Mouse (Mus musculus): ENCODE results near the gene Slc7a5. TPM values are rescaled to one million over a fixed set of nuclear protein-coding genes. Genes with fewer than 3 reads are reported as not detected.

Gene Slc7a5
- polyA plus RNA-seq, 1 experiment from 2014 or later = 18.7 TPM

DNA sequence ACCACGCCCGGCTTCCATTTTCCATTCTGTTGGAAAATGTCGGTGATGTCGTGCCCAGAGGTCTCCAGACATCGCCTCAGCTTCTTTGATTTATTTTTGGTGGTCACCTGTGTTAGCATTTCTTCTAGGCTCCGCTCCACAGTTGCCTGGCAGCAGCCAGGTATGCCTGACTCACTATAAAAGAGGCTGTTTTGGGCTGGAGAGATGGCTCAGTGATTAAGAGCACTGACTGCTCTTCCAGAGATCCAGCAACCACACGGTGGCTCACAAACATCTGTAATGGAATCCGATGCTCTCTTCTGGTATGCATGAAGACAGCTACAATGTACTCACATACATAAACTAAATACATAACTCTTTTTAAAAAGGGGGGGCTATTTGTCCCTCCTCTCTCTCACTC lies 18.8 kb upstream of the Slc7a5 start:
- Histone ChIP-seq H3K4me3 (ENCODE audit: control insufficient read depth in 1 of 2, insufficient read depth in 1 of 2, low read depth in 1 of 2, low read length in 2 of 2) (no peak overlapping the region), H3K36me3 (ENCODE audit: control insufficient read depth, insufficient read depth, low read length) (no peaks in the 10 kb centered on the region), H3K27me3 (ENCODE audit: control insufficient read depth, insufficient read depth, low read length) (no peaks in the 10 kb centered on the region), H3K4me1 (ENCODE audit: control insufficient read depth in 2 of 2, insufficient read depth in 2 of 2, low read length in 2 of 2) (peaks cover 2 to 7% of the 10 kb centered on the region in 2 experiments; a peak in 2 of 4 replicates), H3K9ac (ENCODE audit: low read length) (no peak overlapping the region), H3K27ac (replicated peaks in 1 of 2; ENCODE audit: control insufficient read depth in 1 of 2, insufficient read depth in 1 of 2, low read depth in 2 of 2, low read length in 2 of 2) (no peak overlapping the region), H3K9me3 (ENCODE audit: control insufficient read depth, low read length) (no peaks in the 10 kb centered on the region), H3K4me2 (ENCODE audit: low read length) (no peak overlapping the region)
- 64% methylated on average over 8 of the region's 8 CpGs for WGBS
- ATAC-seq (ENCODE audit: insufficient number of reproducible peaks, insufficient read depth, low FRiP score, low read depth) = no peak

DNA sequence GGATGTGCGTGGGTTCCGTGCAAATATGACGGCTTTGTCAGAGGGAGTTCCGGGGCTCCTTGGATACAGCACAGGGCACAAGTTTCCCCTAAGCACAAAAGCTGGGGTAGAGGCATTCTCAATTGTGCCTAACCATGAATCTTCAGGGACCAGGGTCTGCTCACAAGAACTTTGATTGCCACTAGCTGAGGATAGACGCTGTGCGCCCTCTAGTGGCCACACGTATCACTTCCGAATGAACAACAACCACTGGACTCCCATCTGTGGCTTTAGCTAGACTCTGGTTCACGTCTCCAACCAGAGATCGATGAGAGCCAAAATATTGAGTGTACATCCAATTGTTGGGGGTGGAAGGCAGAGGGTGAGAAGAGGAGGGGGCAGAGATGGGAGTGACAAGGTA lies 18.1 kb upstream of the Slc7a5 start:
- Histone ChIP-seq H3K27ac (replicated peaks in 1 of 2; ENCODE audit: control insufficient read depth in 1 of 2, insufficient read depth in 1 of 2, low read depth in 2 of 2, low read length in 2 of 2) (no peak overlapping the region), H3K27me3 (ENCODE audit: control insufficient read depth, insufficient read depth, low read length) (no peaks in the 10 kb centered on the region), H3K36me3 (ENCODE audit: control insufficient read depth, insufficient read depth, low read length) (no peaks in the 10 kb centered on the region), H3K9ac (ENCODE audit: low read length) (no peak overlapping the region), H3K4me3 (ENCODE audit: control insufficient read depth in 1 of 2, insufficient read depth in 1 of 2, low read depth in 1 of 2, low read length in 2 of 2) (no peak overlapping the region), H3K4me2 (ENCODE audit: low read length) (no peak overlapping the region), H3K4me1 (ENCODE audit: control insufficient read depth in 2 of 2, insufficient read depth in 2 of 2, low read length in 2 of 2) (peaks cover 2 to 7% of the 10 kb centered on the region in 2 experiments; a peak in 2 of 4 replicates), H3K9me3 (ENCODE audit: control insufficient read depth, low read length) (no peaks in the 10 kb centered on the region)
- no peak for ATAC-seq (ENCODE audit: insufficient number of reproducible peaks, insufficient read depth, low FRiP score, low read depth)
- WGBS = 29% methylated on average over 10 of the region's 10 CpGs

- Histone ChIP-seq H3K36me3 (ENCODE audit: control insufficient read depth, insufficient read depth, low read length) (no peaks in the 10 kb centered on the region), H3K4me2 (ENCODE audit: low read length) (no peak overlapping the region), H3K4me1 (ENCODE audit: control insufficient read depth in 2 of 2, insufficient read depth in 2 of 2, low read length in 2 of 2) (peaks cover 2 to 7% of the 10 kb centered on the region in 2 experiments; a peak in 2 of 4 replicates), H3K4me3 (ENCODE audit: control insufficient read depth in 1 of 2, insufficient read depth in 1 of 2, low read depth in 1 of 2, low read length in 2 of 2) (no peak overlapping the region), H3K9ac (ENCODE audit: low read length) (no peak overlapping the region), H3K27me3 (ENCODE audit: control insufficient read depth, insufficient read depth, low read length) (no peaks in the 10 kb centered on the region), H3K9me3 (ENCODE audit: control insufficient read depth, low read length) (no peaks in the 10 kb centered on the region), H3K27ac (replicated peaks in 1 of 2; ENCODE audit: control insufficient read depth in 1 of 2, insufficient read depth in 1 of 2, low read depth in 2 of 2, low read length in 2 of 2) (no peak overlapping the region)
- no peak for ATAC-seq (ENCODE audit: insufficient number of reproducible peaks, insufficient read depth, low FRiP score, low read depth)
- 73% methylated on average over 5 of the region's 5 CpGs for WGBS
These were observed 17.2 kb upstream of the Slc7a5 start for GRCm38 (mm10) chr8:121924681-121925080.

DNA sequence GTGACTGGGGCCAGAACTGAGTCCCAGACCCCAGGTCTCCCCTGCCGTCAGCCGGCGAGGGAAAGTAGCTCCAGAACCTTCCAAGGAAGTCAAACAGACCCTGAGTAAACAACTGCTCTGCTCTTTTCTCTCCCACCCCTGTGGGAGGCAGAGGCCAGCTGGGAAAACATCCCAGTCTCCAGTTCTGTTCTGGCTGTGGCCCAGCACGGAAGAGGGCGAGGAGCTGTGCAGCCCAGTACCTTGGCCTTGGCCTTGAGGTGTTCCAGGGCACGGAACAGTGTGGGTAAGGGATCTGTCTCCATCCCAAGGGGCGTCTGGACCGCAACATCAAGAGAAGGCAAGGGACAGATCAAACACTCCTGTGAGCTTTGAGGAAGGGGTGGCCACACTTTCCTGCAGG lies 14.6 kb upstream of the Slc7a5 start:
- Histone ChIP-seq H3K27ac (replicated peaks in 1 of 2; ENCODE audit: control insufficient read depth in 1 of 2, insufficient read depth in 1 of 2, low read depth in 2 of 2, low read length in 2 of 2) (peak overlapping the region; percentile 12 to 47; a peak in 1 of 4 replicates), H3K4me3 (ENCODE audit: control insufficient read depth in 1 of 2, insufficient read depth in 1 of 2, low read depth in 1 of 2, low read length in 2 of 2) (no peak overlapping the region), H3K27me3 (ENCODE audit: control insufficient read depth, insufficient read depth, low read length) (no peaks in the 10 kb centered on the region), H3K36me3 (ENCODE audit: control insufficient read depth, insufficient read depth, low read length) (no peaks in the 10 kb centered on the region), H3K9me3 (ENCODE audit: control insufficient read depth, low read length) (no peaks in the 10 kb centered on the region), H3K4me1 (ENCODE audit: control insufficient read depth in 2 of 2, insufficient read depth in 2 of 2, low read length in 2 of 2) (peaks cover 2 to 7% of the 10 kb centered on the region in 2 experiments; a peak in 2 of 4 replicates), H3K4me2 (ENCODE audit: low read length) (no peak overlapping the region), H3K9ac (ENCODE audit: low read length) (no peak overlapping the region)
- ATAC-seq (ENCODE audit: insufficient number of reproducible peaks, insufficient read depth, low FRiP score, low read depth) = no peak
- 43% methylated on average over 8 of the region's 8 CpGs for WGBS

DNA sequence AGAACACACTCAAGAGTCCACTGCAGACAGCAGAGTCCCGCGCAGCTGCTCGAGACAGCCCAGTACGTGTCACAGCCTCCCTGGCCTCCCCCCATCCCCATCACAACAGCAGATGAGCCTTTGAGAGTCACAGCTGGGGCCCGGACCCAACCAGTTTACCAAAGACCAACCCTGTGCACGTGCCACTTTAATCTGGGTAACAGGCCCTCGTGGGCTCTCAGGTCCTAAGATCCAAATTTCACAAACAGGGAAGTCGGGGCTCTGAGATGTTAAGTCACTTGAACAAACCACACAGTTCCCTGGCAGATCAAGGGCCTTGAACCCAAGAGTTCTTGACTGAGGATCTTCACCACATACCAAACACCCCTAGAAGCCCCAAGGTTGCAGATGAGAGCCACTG lies 14.1 kb upstream of the Slc7a5 start:
- Histone ChIP-seq H3K27ac (replicated peaks in 1 of 2; ENCODE audit: control insufficient read depth in 1 of 2, insufficient read depth in 1 of 2, low read depth in 2 of 2, low read length in 2 of 2) (peak overlapping the region; percentile 12 to 47; a peak in 1 of 4 replicates), H3K9me3 (ENCODE audit: control insufficient read depth, low read length) (no peaks in the 10 kb centered on the region), H3K36me3 (ENCODE audit: control insufficient read depth, insufficient read depth, low read length) (no peaks in the 10 kb centered on the region), H3K4me1 (ENCODE audit: control insufficient read depth in 2 of 2, insufficient read depth in 2 of 2, low read length in 2 of 2) (peaks cover 2 to 7% of the 10 kb centered on the region in 2 experiments; a peak in 2 of 4 replicates), H3K27me3 (ENCODE audit: control insufficient read depth, insufficient read depth, low read length) (no peaks in the 10 kb centered on the region), H3K4me3 (ENCODE audit: control insufficient read depth in 1 of 2, insufficient read depth in 1 of 2, low read depth in 1 of 2, low read length in 2 of 2) (no peak overlapping the region), H3K9ac (ENCODE audit: low read length) (no peak overlapping the region), H3K4me2 (ENCODE audit: low read length) (no peak overlapping the region)
- ATAC-seq (ENCODE audit: insufficient number of reproducible peaks, insufficient read depth, low FRiP score, low read depth) = no peak
- 75% methylated on average over 8 of the region's 8 CpGs for WGBS

GRCm38 (mm10) chr8:121919731-121920130 lies 12.2 kb upstream of the Slc7a5 start:
- Histone ChIP-seq H3K9ac (ENCODE audit: low read length) (no peak overlapping the region), H3K9me3 (ENCODE audit: control insufficient read depth, low read length) (no peaks in the 10 kb centered on the region), H3K4me2 (ENCODE audit: low read length) (no peak overlapping the region), H3K27ac (replicated peaks in 1 of 2; ENCODE audit: control insufficient read depth in 1 of 2, insufficient read depth in 1 of 2, low read depth in 2 of 2, low read length in 2 of 2) (no peak overlapping the region), H3K4me1 (ENCODE audit: control insufficient read depth in 2 of 2, insufficient read depth in 2 of 2, low read length in 2 of 2) (peaks cover 2 to 7% of the 10 kb centered on the region in 2 experiments; a peak in 2 of 4 replicates), H3K27me3 (ENCODE audit: control insufficient read depth, insufficient read depth, low read length) (peaks cover 3% of the 10 kb centered on the region; the same call in 1 of the 2 replicates), H3K36me3 (ENCODE audit: control insufficient read depth, insufficient read depth, low read length) (no peaks in the 10 kb centered on the region), H3K4me3 (ENCODE audit: control insufficient read depth in 1 of 2, insufficient read depth in 1 of 2, low read depth in 1 of 2, low read length in 2 of 2) (no peak overlapping the region)
- no peak for ATAC-seq (ENCODE audit: insufficient number of reproducible peaks, insufficient read depth, low FRiP score, low read depth)
- 59% methylated on average over 3 of the region's 3 CpGs for WGBS

GRCm38 (mm10) chr8:121919158-121919557 lies 11.7 kb upstream of the Slc7a5 start:
- Histone ChIP-seq H3K27me3 (ENCODE audit: control insufficient read depth, insufficient read depth, low read length) (peaks cover 4% of the 10 kb centered on the region; the same call in 1 of the 2 replicates), H3K36me3 (ENCODE audit: control insufficient read depth, insufficient read depth, low read length) (no peaks in the 10 kb centered on the region), H3K4me3 (ENCODE audit: control insufficient read depth in 1 of 2, insufficient read depth in 1 of 2, low read depth in 1 of 2, low read length in 2 of 2) (no peak overlapping the region), H3K27ac (replicated peaks in 1 of 2; ENCODE audit: control insufficient read depth in 1 of 2, insufficient read depth in 1 of 2, low read depth in 2 of 2, low read length in 2 of 2) (no peak overlapping the region), H3K9ac (ENCODE audit: low read length) (no peak overlapping the region), H3K9me3 (ENCODE audit: control insufficient read depth, low read length) (no peaks in the 10 kb centered on the region), H3K4me2 (ENCODE audit: low read length) (no peak overlapping the region), H3K4me1 (ENCODE audit: control insufficient read depth in 2 of 2, insufficient read depth in 2 of 2, low read length in 2 of 2) (peaks cover 2 to 7% of the 10 kb centered on the region in 2 experiments; a peak in 2 of 4 replicates)
- 80% methylated on average over 4 of the region's 4 CpGs for WGBS
- no peak for ATAC-seq (ENCODE audit: insufficient number of reproducible peaks, insufficient read depth, low FRiP score, low read depth)

GRCm38 (mm10) chr8:121913378-121913777 lies 5.9 kb upstream of the Slc7a5 start:
- Histone ChIP-seq H3K9ac (ENCODE audit: low read length) (no peak overlapping the region), H3K27me3 (ENCODE audit: control insufficient read depth, insufficient read depth, low read length) (peaks cover 4% of the 10 kb centered on the region; the same call in 1 of the 2 replicates), H3K36me3 (ENCODE audit: control insufficient read depth, insufficient read depth, low read length) (no peaks in the 10 kb centered on the region), H3K4me3 (ENCODE audit: control insufficient read depth in 1 of 2, insufficient read depth in 1 of 2, low read depth in 1 of 2, low read length in 2 of 2) (no peak overlapping the region), H3K27ac (replicated peaks in 1 of 2; ENCODE audit: control insufficient read depth in 1 of 2, insufficient read depth in 1 of 2, low read depth in 2 of 2, low read length in 2 of 2) (no peak overlapping the region), H3K4me2 (ENCODE audit: low read length) (no peak overlapping the region), H3K9me3 (ENCODE audit: control insufficient read depth, low read length) (no peaks in the 10 kb centered on the region), H3K4me1 (ENCODE audit: control insufficient read depth in 2 of 2, insufficient read depth in 2 of 2, low read length in 2 of 2) (peaks cover 0 to 7% of the 10 kb centered on the region in 2 experiments; a peak in 2 of 4 replicates)
- 67% methylated on average over 8 of the region's 8 CpGs for WGBS
- no peak for ATAC-seq (ENCODE audit: insufficient number of reproducible peaks, insufficient read depth, low FRiP score, low read depth)

Measured in heart, embryonic 14.5 days (tissue).